Mouse (Mus musculus) cortical plate, adult 2 months (tissue): ENCODE measurements around the gene 6330409D20Rik.

Experiments
- CTCF ChIP-seq: fragments of 200-500 bp; IDR thresholded peaks from 2 replicates; pipeline ENCODE4 v1.5.1; 2011; ENCODE audit warnings: mild to moderate bottlenecking, control low read depth, low read length; ENCODE audit not compliant: insufficient read depth; ENCODE audit errors: extremely low read depth
- POLR2A ChIP-seq: fragments of 200-500 bp; IDR thresholded peaks from 2 replicates; pipeline ENCODE4 v1.6.1; 2011; ENCODE audit warnings: mild to moderate bottlenecking, low read length, control low read depth; ENCODE audit not compliant: insufficient read depth; ENCODE audit errors: extremely low read depth

- TF ChIP-seq POLR2A (no peak), CTCF (no peak)
These were observed 31.9 kb upstream of the 6330409D20Rik start for GRCm38 (mm10) chr2:32772626-32773279.
